Mouse (Mus musculus) intestine, embryonic 16.5 days (tissue): Measurements from ENCODE around the gene Usp49. TPM values are rescaled to one million over a fixed set of nuclear protein-coding genes. Genes with fewer than 3 reads are reported as not detected.

Source experiments
- ATAC-seq: fragments of 200-750 bp; cut with Nextera tagmentation; 2 replicates; pipeline ENCODE4 v1.8.0; 2017; ENCODE audit warnings: moderate TSS enrichment, moderate library complexity
- H3K27ac ChIP-seq: fragments of 300-500 bp; sonication (generic); 2 replicates; pipeline ENCODE4 v1.5.1; 2014; ENCODE audit warnings: mild to moderate bottlenecking, low read length
- H3K27me3 ChIP-seq: fragments of 300-500 bp; sonication (generic); replicated peaks from 2 replicates; pipeline ENCODE4 v1.6.1; 2014; ENCODE audit warnings: low read length, control low read depth, mixed read lengths; ENCODE audit not compliant: control insufficient read depth, insufficient read depth
- H3K36me3 ChIP-seq: fragments of 300-500 bp; sonication (generic); 2 replicates; pipeline ENCODE4 v1.6.1; 2014; ENCODE audit warnings: low read length, control low read depth; ENCODE audit not compliant: control insufficient read depth, insufficient read depth
- H3K4me1 ChIP-seq: fragments of 300-500 bp; sonication (generic); 2 replicates; pipeline ENCODE4 v1.6.1; 2014; ENCODE audit warnings: low read length, control low read depth, mixed read lengths; ENCODE audit not compliant: control insufficient read depth, insufficient read depth
- H3K4me2 ChIP-seq: fragments of 300-500 bp; sonication (generic); 2 replicates; pipeline ENCODE4 v1.6.1; 2014; ENCODE audit warnings: low read depth, low read length, control low read depth
- H3K4me3 ChIP-seq: fragments of 300-500 bp; sonication (generic); 2 replicates; pipeline ENCODE4 v1.5.1; 2014; ENCODE audit warnings: mild to moderate bottlenecking, low read length
- H3K9ac ChIP-seq: fragments of 300-500 bp; sonication (generic); 2 replicates; pipeline ENCODE4 v1.6.1; 2014; ENCODE audit warnings: low read depth, low read length
- H3K9me3 ChIP-seq: fragments of 300-500 bp; sonication (generic); 2 replicates; pipeline ENCODE4 v1.6.1; 2016; ENCODE audit warnings: low read length, control low read depth; ENCODE audit not compliant: control insufficient read depth
- WGBS: fragments of 180-500 bp; shearing (Covaris S2); extraction: QIAGEN DNeasy Blood & Tissue Kit; methylation state at CpG from one replicate; pipeline ENCODE4 v1.1.7; 2014; 5-methylcytosine and 5-hydroxymethylcytosine counted together
- polyA plus RNA-seq: library from polyadenylated mRNA; unstranded; fragments of >200 nt; fragmentation: Nextera tagmentation; extraction: Ambion mirVana; gene quantifications from 2 replicates; pipeline ENCODE4 v1.2.1, GENCODE M21; 2015

The Usp49 gene
- polyA plus RNA-seq, 1 experiment from 2014 or later, result 3.8 TPM

GRCm38 (mm10) chr17:47682836-47683235 lies 52.3 kb downstream of the Usp49 start:
- H3K27ac ChIP-seq, result no peak overlapping the region
- no peak overlapping the region for H3K4me3 ChIP-seq
- peaks cover 16% of the 10 kb centered on the region; the same call in 1 of the 2 replicates for H3K36me3 ChIP-seq
- H3K27me3 ChIP-seq, result no peaks in the 10 kb centered on the region
- peaks cover 11% of the 10 kb centered on the region; the same call in 1 of the 2 replicates for H3K4me1 ChIP-seq
- 61% methylated on average over 4 of the region's 4 CpGs for WGBS
- no peak overlapping the region for H3K9ac ChIP-seq
- no peaks in the 10 kb centered on the region for H3K9me3 ChIP-seq
- H3K4me2 ChIP-seq, result no peak overlapping the region
- 0 out of 2 replicates have a peak, but pooled peaks have one; percentile 17 for ATAC-seq

GRCm38 (mm10) chr17:47687409-47688343 lies 57.2 kb downstream of the Usp49 start:
- H3K9ac ChIP-seq, result peak overlapping the region; percentile 86
- peak; percentile 89 for ATAC-seq
- peak overlapping the region; percentile 91 for H3K4me3 ChIP-seq
- H3K27me3 ChIP-seq, result no peaks in the 10 kb centered on the region
- peak overlapping the region; percentile 87 for H3K27ac ChIP-seq
- H3K9me3 ChIP-seq, result no peaks in the 10 kb centered on the region
- H3K36me3 ChIP-seq, result 0 out of 2 replicates have a peak, but pooled peaks cover 7% of the 10 kb centered on the region
- peak overlapping the region; percentile 97 for H3K4me2 ChIP-seq
- peaks cover 10% of the 10 kb centered on the region; the same call in 1 of the 2 replicates for H3K4me1 ChIP-seq
- WGBS, result under 1% methylated on average over 70 of the region's 70 CpGs

GRCm38 (mm10) chr17:47688344-47688607 lies 57.8 kb downstream of the Usp49 start, which contains the start of gene Tomm6:
Tomm6 (minus strand) TSS chr17:47688386.
- 1% methylated on average over 9 of the region's 9 CpGs for WGBS
- peak within 1 kb of the TSS; percentile 86 for H3K9ac ChIP-seq
- H3K4me1 ChIP-seq, result peaks cover 10% of the 10 kb centered on the region; the same call in 1 of the 2 replicates
- H3K27ac ChIP-seq, result peak within 1 kb of the TSS; percentile 87
- no peak for ATAC-seq
- 0 out of 2 replicates have a peak, but pooled peaks cover 7% of the 10 kb centered on the region for H3K36me3 ChIP-seq
- H3K4me2 ChIP-seq, result peak within 1 kb of the TSS; percentile 97
- H3K4me3 ChIP-seq, result peak within 1 kb of the TSS; percentile 91
- H3K27me3 ChIP-seq, result no peaks in the 10 kb centered on the region
- H3K9me3 ChIP-seq, result no peaks in the 10 kb centered on the region

GRCm38 (mm10) chr17:47688608-47689575 lies 58.4 kb downstream of the Usp49 start, which contains the start of gene Frs3:
Frs3 (plus strand) TSS chr17:47689030.
- Histone ChIP-seq H3K9ac (peak within 1 kb of the TSS; percentile 86), H3K27ac (peak within 1 kb of the TSS; percentile 87), H3K36me3 (0 out of 2 replicates have a peak, but pooled peaks cover 7% of the 10 kb centered on the region), H3K27me3 (no peaks in the 10 kb centered on the region), H3K4me3 (peak within 1 kb of the TSS; percentile 91), H3K4me1 (peaks cover 10% of the 10 kb centered on the region; the same call in 1 of the 2 replicates), H3K4me2 (peak within 1 kb of the TSS; percentile 97), H3K9me3 (no peaks in the 10 kb centered on the region)
- ATAC-seq, result peak; percentile 65
- WGBS, result 2% methylated on average over 58 of the region's 58 CpGs

GRCm38 (mm10) chr17:47689894-47690293 lies 59.4 kb downstream of the Usp49 start:
- Histone ChIP-seq H3K4me2 (no peak overlapping the region), H3K27ac (no peak overlapping the region), H3K9ac (0 out of 2 replicates have a peak overlapping the region, but pooled peaks have one; percentile 3), H3K9me3 (no peaks in the 10 kb centered on the region), H3K4me1 (peaks cover 13% of the 10 kb centered on the region; the same call in 1 of the 2 replicates), H3K36me3 (0 out of 2 replicates have a peak, but pooled peaks cover 4% of the 10 kb centered on the region), H3K4me3 (no peak overlapping the region), H3K27me3 (no peaks in the 10 kb centered on the region)
- ATAC-seq, result no peak
- WGBS, result 84% methylated on average over 8 of the region's 8 CpGs

GRCm38 (mm10) chr17:47691650-47692049 lies 61.2 kb downstream of the Usp49 start:
- no peak for ATAC-seq
- H3K4me1 ChIP-seq, result peaks cover 12% of the 10 kb centered on the region; the same call in 1 of the 2 replicates
- 92% methylated on average over 3 of the region's 3 CpGs for WGBS

GRCm38 (mm10) chr17:47693671-47694441 lies 63.4 kb downstream of the Usp49 start:
- H3K27me3 ChIP-seq, result no peaks in the 10 kb centered on the region
- no peak overlapping the region for H3K27ac ChIP-seq
- 38% methylated on average over 13 of the region's 13 CpGs for WGBS
- peak overlapping the region; percentile 81 for H3K4me2 ChIP-seq
- no peaks in the 10 kb centered on the region for H3K36me3 ChIP-seq
- no peak for ATAC-seq
- H3K4me3 ChIP-seq, result peak overlapping the region; percentile 75
- H3K9me3 ChIP-seq, result no peaks in the 10 kb centered on the region
- peaks cover 6% of the 10 kb centered on the region; the same call in 1 of the 2 replicates for H3K4me1 ChIP-seq
- peak overlapping the region; percentile 84 for H3K9ac ChIP-seq

More at GRCm38 (mm10) chr17:47691650-47692049, 61.2 kb downstream of the Usp49 start:
- no peaks in the 10 kb centered on the region for H3K27me3 ChIP-seq
- H3K4me2 ChIP-seq, result no peak overlapping the region
- no peak overlapping the region for H3K27ac ChIP-seq
- H3K9me3 ChIP-seq, result no peaks in the 10 kb centered on the region
- H3K9ac ChIP-seq, result no peak overlapping the region
- H3K36me3 ChIP-seq, result no peaks in the 10 kb centered on the region
- H3K4me3 ChIP-seq, result no peak overlapping the region

GRCm38 (mm10) chr17:47694442-47694502 lies 63.8 kb downstream of the Usp49 start, which contains the start of gene Gm21981:
Gm21981 (minus strand) TSS chr17:47694455.
- Histone ChIP-seq H3K27ac (peak within 1 kb of the TSS; percentile 45; the same call in 1 of the 2 replicates), H3K36me3 (no peaks in the 10 kb centered on the region), H3K4me3 (peak within 1 kb of the TSS; percentile 75), H3K4me1 (peaks cover 5% of the 10 kb centered on the region; the same call in 1 of the 2 replicates), H3K9me3 (no peaks in the 10 kb centered on the region), H3K27me3 (no peaks in the 10 kb centered on the region), H3K9ac (peak within 1 kb of the TSS; percentile 84), H3K4me2 (peak within 1 kb of the TSS; percentile 81)
- no peak for ATAC-seq
- WGBS, result 2% methylated on average over 3 of the region's 3 CpGs
